Mouse (Mus musculus): ENCODE results near the gene Nprl2. TPM values are rescaled to one million over a fixed set of nuclear protein-coding genes. Genes with fewer than 3 reads are reported as not detected.
"Not testable (repeated sequence)": the region's sequence is repeated elsewhere in the genome, so short reads cannot be mapped to it uniquely, and the experiment has no call there.

Gene Nprl2
- polyA plus RNA-seq, 1 experiment = 66.7 TPM

DNA sequence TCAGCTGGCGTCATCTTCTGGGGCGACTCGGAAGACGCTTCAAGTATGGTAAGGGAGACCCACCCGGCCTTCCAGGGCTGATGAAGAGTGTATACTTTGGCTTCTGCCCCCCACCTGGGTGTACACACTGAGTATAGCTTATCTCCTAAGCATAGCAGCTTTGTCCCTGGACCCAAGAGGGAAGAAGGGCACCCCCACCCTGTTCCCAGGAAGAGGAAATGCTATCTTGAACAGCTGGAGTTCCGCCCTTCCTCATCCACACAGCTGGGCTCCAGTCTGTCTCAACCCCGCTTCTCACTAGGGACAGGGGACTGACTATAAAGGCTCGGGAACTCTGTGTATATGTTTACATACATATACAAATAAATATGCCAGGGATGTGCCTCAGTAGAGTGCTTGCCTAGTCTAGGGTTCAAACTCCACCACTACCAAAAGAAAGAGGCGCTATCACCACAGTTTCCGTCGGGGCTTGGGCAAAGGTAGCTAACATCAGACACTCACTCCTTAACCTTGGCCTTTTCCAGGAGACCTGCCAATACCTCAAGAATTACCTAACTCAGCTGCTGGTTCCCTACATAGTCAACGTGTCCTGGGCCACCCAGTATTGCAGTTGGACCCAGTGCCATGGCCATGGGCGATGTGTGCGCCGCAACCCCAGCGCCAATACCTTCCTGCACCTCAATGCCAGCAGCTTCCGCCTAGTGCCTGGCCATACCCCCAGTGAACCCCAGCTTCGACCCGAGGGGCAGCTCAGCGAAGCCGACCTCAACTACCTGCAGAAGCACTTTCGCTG lies 29.7 kb downstream of the Nprl2 start:
- no peak overlapping the region for H3K4me3 ChIP-seq (ENCODE audit: insufficient read depth, low read length)
- TF ChIP-seq POLR2A (IDR thresholded peaks at IDR 0.05; ENCODE audit: extremely low read depth, insufficient read depth, low read length) = no peak
- no peak for TF ChIP-seq CTCF (IDR thresholded peaks at IDR 0.05; ENCODE audit: extremely low read depth, insufficient read depth, low read length)
- no peak overlapping the region for H3K27ac ChIP-seq (ENCODE audit: insufficient read depth, low read length)
- H3K4me1 ChIP-seq (ENCODE audit: control insufficient read depth, insufficient read depth, low read length) = peaks cover 7% of the 10 kb centered on the region

- H3K27ac ChIP-seq (ENCODE audit: insufficient read depth, low read length) = no peak overlapping the region
- H3K4me1 ChIP-seq (ENCODE audit: control insufficient read depth, insufficient read depth, low read length) = peaks cover 7% of the 10 kb centered on the region
- no peak overlapping the region for H3K4me3 ChIP-seq (ENCODE audit: insufficient read depth, low read length)
- TF ChIP-seq CTCF (IDR thresholded peaks at IDR 0.05; ENCODE audit: extremely low read depth, insufficient read depth, low read length) = no peak
- no peak for TF ChIP-seq POLR2A (IDR thresholded peaks at IDR 0.05; ENCODE audit: extremely low read depth, insufficient read depth, low read length)
These were observed 30.3 kb downstream of the Nprl2 start for GRCm38 (mm10) chr9:107572327-107572662.

DNA sequence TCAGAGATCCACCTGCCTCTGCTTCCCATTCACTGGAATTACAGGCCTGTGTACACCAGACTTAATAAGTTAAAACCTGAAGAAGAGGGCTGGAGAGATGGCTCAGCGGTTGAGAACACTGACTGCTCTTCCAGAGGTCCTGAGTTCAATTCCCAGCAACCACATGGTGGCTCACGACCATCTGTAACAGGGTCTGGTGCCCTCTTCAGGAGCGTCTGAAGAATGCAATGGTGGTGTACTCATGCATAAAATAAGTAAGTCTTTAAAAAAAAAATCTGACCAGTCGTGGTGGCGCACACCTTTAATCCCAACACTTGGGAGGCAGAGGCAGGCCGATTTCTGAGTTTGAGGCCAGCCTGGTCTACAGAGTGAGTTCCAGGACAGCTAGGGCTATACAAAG lies 31.7 kb downstream of the Nprl2 start:
- H3K4me3 ChIP-seq (ENCODE audit: insufficient read depth, low read length); H3K27ac ChIP-seq (ENCODE audit: insufficient read depth, low read length); H3K4me1 ChIP-seq (ENCODE audit: control insufficient read depth, insufficient read depth, low read length): not testable (repeated sequence)

DNA sequence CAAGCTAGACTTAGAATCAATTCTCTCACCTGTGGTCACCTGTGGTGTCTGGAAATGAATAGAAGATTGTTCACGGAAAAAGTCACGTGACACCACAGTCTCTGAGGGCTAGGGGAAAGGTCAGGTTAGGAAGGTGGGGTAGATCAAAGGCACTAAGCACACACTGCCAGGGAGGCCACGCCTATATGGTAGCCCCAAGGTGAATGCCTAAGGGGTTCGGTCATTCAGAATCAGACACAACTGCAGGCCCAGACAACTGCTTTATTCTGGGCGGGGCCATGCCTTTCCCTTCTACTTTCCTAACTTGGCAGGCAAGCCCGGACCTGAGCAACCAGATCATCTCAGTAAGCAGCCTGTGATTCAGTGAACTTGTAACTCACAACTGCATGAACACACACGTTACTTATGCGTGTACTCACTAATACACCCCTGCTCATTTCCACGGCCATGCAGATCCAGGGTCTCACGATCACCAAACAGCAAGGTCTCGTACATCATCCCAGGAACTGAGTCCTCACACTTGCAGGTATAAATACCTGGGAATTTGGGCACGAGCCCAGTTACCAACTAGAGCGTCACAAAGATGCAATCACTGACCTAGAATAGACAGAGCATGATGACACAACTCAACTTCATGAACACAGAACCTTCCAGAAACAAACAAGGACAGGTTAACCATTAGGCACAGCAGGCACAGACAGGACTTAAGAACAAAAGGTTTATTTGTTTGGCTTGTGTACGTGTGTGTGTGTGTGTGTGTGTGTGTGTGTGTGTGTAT lies 33.7 kb downstream of the Nprl2 start:
- Histone ChIP-seq H3K27ac (ENCODE audit: insufficient read depth, low read length) (0 out of 2 replicates have a peak overlapping the region, but pooled peaks have one; percentile 25), H3K4me3 (ENCODE audit: insufficient read depth, low read length) (no peak overlapping the region), H3K4me1 (ENCODE audit: control insufficient read depth, insufficient read depth, low read length) (peaks cover 4% of the 10 kb centered on the region; the same call in 1 of the 2 replicates)
- no peak for TF ChIP-seq POLR2A (IDR thresholded peaks at IDR 0.05; ENCODE audit: extremely low read depth, insufficient read depth, low read length)

DNA sequence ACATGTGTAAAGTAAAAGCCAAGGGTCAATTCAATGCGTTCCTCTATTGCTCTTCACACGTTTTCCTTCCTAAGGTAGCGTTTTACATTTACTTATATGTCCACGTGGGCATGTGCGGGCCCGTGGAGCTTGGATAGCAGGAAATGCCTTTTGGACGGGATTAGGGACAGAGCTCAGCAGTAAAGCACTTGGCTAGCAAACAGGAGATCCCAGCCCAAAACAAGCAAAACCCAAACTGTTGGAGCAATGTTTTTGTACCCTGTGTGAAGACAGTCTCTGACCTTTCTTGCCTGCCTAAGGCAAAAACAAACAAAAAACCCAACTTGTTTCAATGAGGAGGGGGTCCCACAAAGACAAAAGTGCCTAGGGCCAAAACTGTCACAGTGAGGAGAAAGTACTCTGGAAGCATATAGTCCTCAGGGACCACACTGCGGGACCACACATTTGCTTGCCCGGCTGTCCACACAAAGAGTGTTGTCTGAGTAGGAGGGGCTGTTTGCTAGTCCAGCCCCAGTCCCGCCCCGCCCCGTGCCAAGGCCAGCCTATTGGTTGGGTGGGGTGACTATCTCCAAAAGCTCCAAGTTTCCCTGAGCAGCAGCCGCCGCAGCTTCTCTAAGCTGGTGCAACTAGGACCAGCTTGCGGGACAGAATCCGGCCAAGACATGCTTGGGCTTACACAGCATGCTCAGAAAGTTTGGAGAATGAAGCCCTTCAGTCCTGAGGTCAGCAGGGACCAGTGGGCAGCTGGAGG lies 34.5 kb downstream of the Nprl2 start, which contains the start of gene Hyal1:
Gene Hyal1, plus strand, starts transcription at position 571 of the 751 bp plus-strand sequence.
- H3K4me1 ChIP-seq (ENCODE audit: control insufficient read depth, insufficient read depth, low read length) = peaks cover 6% of the 10 kb centered on the region
- peak within 1 kb of the TSS; percentile 16; the same call in 1 of the 2 replicates for H3K4me3 ChIP-seq (ENCODE audit: insufficient read depth, low read length)
- 0 out of 2 replicates have a peak within 1 kb of the TSS, but pooled peaks have one; percentile 25 for H3K27ac ChIP-seq (ENCODE audit: insufficient read depth, low read length)
- TF ChIP-seq CTCF (IDR thresholded peaks at IDR 0.05; ENCODE audit: extremely low read depth, insufficient read depth, low read length) (no peak), POLR2A (IDR thresholded peaks at IDR 0.05; ENCODE audit: extremely low read depth, insufficient read depth, low read length) (peak; percentile 55; the same call in 1 of the 2 replicates)

DNA sequence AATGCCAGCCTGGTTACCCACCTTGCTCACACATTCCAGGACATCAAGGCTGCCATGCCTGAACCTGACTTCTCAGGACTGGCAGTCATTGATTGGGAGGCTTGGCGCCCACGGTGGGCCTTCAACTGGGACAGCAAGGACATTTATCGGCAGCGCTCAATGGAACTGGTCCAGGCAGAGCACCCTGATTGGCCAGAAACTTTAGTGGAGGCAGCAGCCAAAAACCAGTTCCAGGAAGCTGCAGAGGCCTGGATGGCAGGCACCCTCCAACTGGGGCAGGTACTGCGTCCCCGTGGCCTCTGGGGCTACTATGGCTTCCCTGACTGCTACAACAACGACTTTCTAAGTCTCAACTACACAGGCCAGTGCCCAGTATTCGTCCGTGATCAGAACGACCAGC lies 35.8 kb downstream of the Nprl2 start:
- H3K4me1 ChIP-seq (ENCODE audit: control insufficient read depth, insufficient read depth, low read length) = peaks cover 6% of the 10 kb centered on the region
- H3K4me3 ChIP-seq (ENCODE audit: insufficient read depth, low read length) = no peak overlapping the region
- TF ChIP-seq CTCF (IDR thresholded peaks at IDR 0.05; ENCODE audit: extremely low read depth, insufficient read depth, low read length) (no peak), POLR2A (IDR thresholded peaks at IDR 0.05; ENCODE audit: extremely low read depth, insufficient read depth, low read length) (no peak)
- no peak overlapping the region for H3K27ac ChIP-seq (ENCODE audit: insufficient read depth, low read length)

DNA sequence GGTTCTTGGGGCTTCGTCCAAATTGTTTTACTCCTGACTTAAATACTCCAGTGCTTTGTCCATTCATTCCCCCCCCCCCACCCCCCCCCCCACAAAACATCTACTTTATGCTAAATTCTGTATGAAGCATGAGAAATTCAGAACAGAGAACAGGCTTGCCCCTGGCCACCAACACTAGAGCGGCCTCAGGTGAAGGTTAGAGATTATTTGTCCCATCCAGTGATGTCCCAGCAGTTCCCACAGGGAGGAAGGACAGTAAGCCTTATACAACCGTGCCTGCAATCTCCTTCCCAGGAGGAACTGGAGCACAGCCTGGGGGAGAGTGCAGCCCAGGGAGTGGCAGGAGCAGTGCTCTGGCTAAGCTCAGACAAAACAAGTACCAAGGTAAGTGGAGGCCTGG lies 36.6 kb downstream of the Nprl2 start, which contains the start of gene Naa80:
Gene Naa80, plus strand, starts transcription at position 301 of the 400 bp plus-strand sequence.
- H3K4me1 ChIP-seq (ENCODE audit: control insufficient read depth, insufficient read depth, low read length) = peaks cover 6% of the 10 kb centered on the region
- no peak within 1 kb of the TSS for H3K4me3 ChIP-seq (ENCODE audit: insufficient read depth, low read length)
- H3K27ac ChIP-seq (ENCODE audit: insufficient read depth, low read length) = no peak within 1 kb of the TSS
- TF ChIP-seq CTCF (IDR thresholded peaks at IDR 0.05; ENCODE audit: extremely low read depth, insufficient read depth, low read length) (no peak), POLR2A (IDR thresholded peaks at IDR 0.05; ENCODE audit: extremely low read depth, insufficient read depth, low read length) (no peak)

- H3K4me1 ChIP-seq (ENCODE audit: control insufficient read depth, insufficient read depth, low read length) = peaks cover 6% of the 10 kb centered on the region
- no peak overlapping the region for H3K4me3 ChIP-seq (ENCODE audit: insufficient read depth, low read length)
- H3K27ac ChIP-seq (ENCODE audit: insufficient read depth, low read length) = no peak overlapping the region
- TF ChIP-seq POLR2A (IDR thresholded peaks at IDR 0.05; ENCODE audit: extremely low read depth, insufficient read depth, low read length) (no peak), CTCF (IDR thresholded peaks at IDR 0.05; ENCODE audit: extremely low read depth, insufficient read depth, low read length) (no peak)
These were observed 37.2 kb downstream of the Nprl2 start for GRCm38 (mm10) chr9:107579023-107579900.
